Mouse (Mus musculus): Measurements from ENCODE around the gene Ceacam20. TPM values are rescaled to one million over a fixed set of nuclear protein-coding genes. Genes with fewer than 3 reads are reported as not detected.

Gene Ceacam20
- polyA plus RNA-seq, 1 experiment from 2014 or later: not detected

DNA sequence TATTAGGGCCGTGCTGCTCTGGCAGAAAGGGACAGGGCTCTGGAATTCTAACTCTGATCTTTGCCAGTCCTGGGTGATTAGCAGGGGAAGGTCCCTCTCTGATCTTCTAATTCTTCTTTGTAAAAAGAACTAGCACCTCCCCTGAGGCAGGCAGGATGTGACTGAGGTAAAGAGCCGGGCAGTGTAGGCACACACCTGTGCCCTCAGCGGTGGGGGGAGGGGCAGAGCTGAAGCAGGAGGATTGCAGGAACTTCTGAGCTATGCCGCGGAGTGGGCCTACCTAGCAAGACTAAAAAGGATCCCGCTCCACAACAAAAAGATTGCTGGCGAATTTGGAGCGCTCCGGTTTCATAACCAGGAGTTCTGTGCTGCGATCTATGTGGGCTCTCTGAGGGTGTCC, 15.2 kb upstream of the Ceacam20 start:
- no peak for DNase-seq
- no peak for TF ChIP-seq CTCF (IDR thresholded peaks at IDR 0.05; ENCODE audit: low read depth)
- Histone ChIP-seq H3K9ac (no peak overlapping the region), H3K4me1 (ENCODE audit: insufficient read depth) (no peaks in the 10 kb centered on the region), H3K4me3 (ENCODE audit: low read depth, low read length) (no peak overlapping the region), H3K9me3 (ENCODE audit: low read depth, low read length) (no peaks in the 10 kb centered on the region), H3K36me3 (ENCODE audit: insufficient read depth) (no peaks in the 10 kb centered on the region), H3K4me2 (no peak overlapping the region), H3K27ac (ENCODE audit: low read depth) (no peak overlapping the region), H3K27me3 (ENCODE audit: insufficient read depth, low read length) (no peaks in the 10 kb centered on the region)
- WGBS: 45% methylated on average over 10 of the region's 10 CpGs
- ATAC-seq (ENCODE audit: insufficient read depth): no peak

DNA sequence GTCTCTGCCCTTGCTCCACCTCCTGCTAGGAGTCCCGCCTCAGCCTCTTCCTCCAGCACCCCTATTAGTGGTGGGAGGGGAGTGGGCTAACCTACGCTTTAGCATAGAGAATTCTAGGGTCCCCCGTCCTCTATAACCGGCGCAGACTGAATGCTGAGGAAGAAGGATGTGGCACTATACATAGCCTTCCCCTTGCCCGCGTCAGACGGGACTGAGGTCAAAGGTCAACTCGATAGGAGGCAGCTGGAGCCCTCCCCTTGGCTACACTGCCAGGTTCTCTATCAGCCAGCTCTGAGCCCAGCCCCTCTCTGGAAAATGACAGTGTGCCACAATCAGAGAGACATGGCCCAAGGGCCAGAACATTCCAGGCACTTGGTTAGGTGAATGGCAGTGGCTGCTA, 14.6 kb upstream of the Ceacam20 start, which contains the start of gene Igsf23:
Gene Igsf23 (minus strand): TSS at position 168 of the 400 bp plus-strand sequence.
- 33% methylated on average over 9 of the region's 9 CpGs for WGBS
- Histone ChIP-seq H3K9me3 (ENCODE audit: low read depth, low read length) (no peaks in the 10 kb centered on the region), H3K4me2 (no peak within 1 kb of the TSS), H3K4me3 (ENCODE audit: low read depth, low read length) (no peak within 1 kb of the TSS), H3K9ac (no peak within 1 kb of the TSS), H3K27me3 (ENCODE audit: insufficient read depth, low read length) (no peaks in the 10 kb centered on the region), H3K36me3 (ENCODE audit: insufficient read depth) (no peaks in the 10 kb centered on the region), H3K4me1 (ENCODE audit: insufficient read depth) (no peaks in the 10 kb centered on the region), H3K27ac (ENCODE audit: low read depth) (no peak within 1 kb of the TSS)
- DNase-seq: no peak
- ATAC-seq (ENCODE audit: insufficient read depth): no peak
- no peak for TF ChIP-seq CTCF (IDR thresholded peaks at IDR 0.05; ENCODE audit: low read depth)

DNA sequence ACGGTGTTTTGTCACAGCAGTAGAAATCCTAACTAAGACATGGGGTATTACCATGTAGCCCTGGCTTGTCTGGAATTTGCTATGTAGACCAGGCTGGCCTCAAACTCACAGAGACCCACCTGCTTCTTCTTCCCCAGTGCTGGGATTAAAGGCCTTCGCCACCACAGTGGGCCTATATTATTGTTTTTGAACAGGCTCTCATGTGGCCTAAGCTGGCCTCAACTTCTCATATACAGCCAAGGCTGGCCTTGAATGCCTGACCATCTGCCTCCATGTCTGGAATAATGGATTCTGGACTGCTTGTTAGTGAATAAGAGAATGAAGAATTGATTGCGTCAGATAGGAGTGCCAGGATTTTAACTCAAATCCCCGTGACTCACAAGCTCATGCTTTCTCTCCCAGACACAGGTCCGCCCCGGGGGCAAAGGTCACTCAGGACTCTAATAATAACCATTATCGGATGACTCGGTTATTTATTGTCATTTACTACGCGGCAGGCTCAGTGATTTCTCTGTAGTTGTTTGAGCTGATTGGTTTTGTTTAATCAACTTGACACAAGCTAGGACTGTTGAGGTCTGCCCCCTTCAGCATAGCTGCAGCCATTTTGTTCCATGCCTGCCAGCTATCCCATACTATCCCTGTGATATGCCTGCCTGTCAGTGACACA, 12.8 kb upstream of the Ceacam20 start:
- H3K9ac ChIP-seq: no peak overlapping the region
- H3K36me3 ChIP-seq (ENCODE audit: insufficient read depth): no peaks in the 10 kb centered on the region
- no peak for DNase-seq
- peak; percentile 32; the same call in 1 of the 2 replicates for ATAC-seq (ENCODE audit: insufficient read depth)
- WGBS: 66% methylated on average over 10 of the region's 10 CpGs
- no peak overlapping the region for H3K4me2 ChIP-seq
- no peak overlapping the region for H3K27ac ChIP-seq (ENCODE audit: low read depth)
- H3K27me3 ChIP-seq (ENCODE audit: insufficient read depth, low read length): no peaks in the 10 kb centered on the region
- no peak for TF ChIP-seq CTCF (IDR thresholded peaks at IDR 0.05; ENCODE audit: low read depth)
- H3K4me3 ChIP-seq (ENCODE audit: low read depth, low read length): no peak overlapping the region
- no peaks in the 10 kb centered on the region for H3K9me3 ChIP-seq (ENCODE audit: low read depth, low read length)
- H3K4me1 ChIP-seq (ENCODE audit: insufficient read depth): no peaks in the 10 kb centered on the region

DNA sequence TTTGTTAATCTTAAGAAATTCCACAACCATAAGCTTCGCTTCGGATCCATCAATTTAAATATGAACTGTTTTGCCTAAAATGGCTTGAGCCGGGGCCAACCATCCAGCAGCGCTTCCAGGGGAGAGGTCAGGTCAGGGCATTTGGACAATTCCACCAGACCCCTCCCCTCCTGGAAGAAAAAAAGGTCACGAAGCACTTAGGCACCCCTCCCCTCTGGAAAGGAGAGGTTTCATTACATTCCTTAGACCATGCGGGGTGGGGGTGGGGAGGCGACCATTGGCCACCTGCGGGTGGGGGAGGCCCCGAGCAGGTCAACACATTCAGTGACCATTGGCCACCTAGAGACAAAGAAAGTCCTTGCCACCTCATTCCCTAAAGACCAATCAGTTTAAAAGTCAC, 12.2 kb upstream of the Ceacam20 start:
- Histone ChIP-seq H3K27ac (ENCODE audit: low read depth) (no peak overlapping the region), H3K4me1 (ENCODE audit: insufficient read depth) (no peaks in the 10 kb centered on the region), H3K4me3 (ENCODE audit: low read depth, low read length) (no peak overlapping the region), H3K4me2 (no peak overlapping the region), H3K9ac (no peak overlapping the region), H3K27me3 (ENCODE audit: insufficient read depth, low read length) (no peaks in the 10 kb centered on the region), H3K9me3 (ENCODE audit: low read depth, low read length) (no peaks in the 10 kb centered on the region), H3K36me3 (ENCODE audit: insufficient read depth) (no peaks in the 10 kb centered on the region)
- TF ChIP-seq CTCF (IDR thresholded peaks at IDR 0.05; ENCODE audit: low read depth): no peak
- peak; percentile 39; the same call in 1 of the 2 replicates for ATAC-seq (ENCODE audit: insufficient read depth)
- DNase-seq: peak; percentile 9
- WGBS: 27% methylated on average over 9 of the region's 9 CpGs

DNA sequence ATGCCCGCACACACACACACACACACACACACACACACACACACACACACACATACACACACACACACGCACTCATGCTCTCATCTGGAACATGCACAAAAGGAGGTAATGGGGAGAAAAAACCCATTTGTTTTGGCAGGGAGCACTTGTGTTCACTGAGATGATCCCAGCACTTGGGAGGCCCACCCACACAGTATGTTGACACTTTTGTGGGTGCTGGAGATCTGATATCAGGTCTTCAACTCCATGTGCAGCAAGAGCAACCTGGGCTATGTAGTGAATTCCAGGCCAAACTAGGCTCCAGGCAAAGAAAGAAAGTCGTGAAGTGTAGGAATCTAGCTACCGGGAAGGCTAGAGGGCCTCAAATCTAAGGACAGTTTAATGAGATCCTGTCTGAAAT, 9.4 kb upstream of the Ceacam20 start:
- no peak overlapping the region for H3K27ac ChIP-seq (ENCODE audit: low read depth)
- H3K36me3 ChIP-seq (ENCODE audit: insufficient read depth): no peaks in the 10 kb centered on the region
- H3K27me3 ChIP-seq (ENCODE audit: insufficient read depth, low read length): no peaks in the 10 kb centered on the region
- ATAC-seq (ENCODE audit: insufficient read depth) (no peak), DNase-seq (no peak)
- H3K9ac ChIP-seq: no peak overlapping the region
- no peaks in the 10 kb centered on the region for H3K9me3 ChIP-seq (ENCODE audit: low read depth, low read length)
- 46% methylated on average over 4 of the region's 4 CpGs for WGBS
- TF ChIP-seq CTCF (IDR thresholded peaks at IDR 0.05; ENCODE audit: low read depth): no peak
- H3K4me2 ChIP-seq: no peak overlapping the region
- H3K4me1 ChIP-seq (ENCODE audit: insufficient read depth): no peaks in the 10 kb centered on the region
- no peak overlapping the region for H3K4me3 ChIP-seq (ENCODE audit: low read depth, low read length)

DNA sequence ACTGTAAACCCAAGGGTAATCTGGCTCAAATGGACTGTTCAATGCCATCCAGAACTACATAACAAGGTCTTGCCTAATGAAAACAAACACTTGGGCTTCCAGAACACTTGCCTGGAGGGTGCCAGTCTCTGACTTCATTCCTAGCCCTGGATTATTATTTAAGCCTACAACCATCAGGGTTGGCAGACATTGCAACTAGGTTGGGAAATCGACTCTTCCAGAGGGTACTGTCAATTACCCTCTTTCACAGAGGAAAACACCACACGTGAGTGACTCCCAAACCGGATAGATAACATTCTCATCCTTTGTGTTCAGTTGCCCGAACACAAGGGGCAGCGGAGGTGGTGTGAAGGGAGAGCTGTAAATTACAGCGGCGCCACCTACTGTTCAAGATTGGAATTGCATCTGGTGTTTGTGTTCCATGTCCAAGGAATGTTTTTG, 8.9 kb upstream of the Ceacam20 start:
- WGBS: 2% methylated on average over 7 of the region's 7 CpGs
- H3K36me3 ChIP-seq (ENCODE audit: insufficient read depth): no peaks in the 10 kb centered on the region
- DNase-seq (peak; percentile 96), ATAC-seq (ENCODE audit: insufficient read depth) (peak; percentile 56; the same call in 1 of the 2 replicates)
- H3K27me3 ChIP-seq (ENCODE audit: insufficient read depth, low read length): no peaks in the 10 kb centered on the region
- H3K27ac ChIP-seq (ENCODE audit: low read depth): no peak overlapping the region
- H3K9ac ChIP-seq: no peak overlapping the region
- H3K9me3 ChIP-seq (ENCODE audit: low read depth, low read length): no peaks in the 10 kb centered on the region
- H3K4me3 ChIP-seq (ENCODE audit: low read depth, low read length): no peak overlapping the region
- H3K4me2 ChIP-seq: no peak overlapping the region
- no peaks in the 10 kb centered on the region for H3K4me1 ChIP-seq (ENCODE audit: insufficient read depth)
- TF ChIP-seq CTCF (IDR thresholded peaks at IDR 0.05; ENCODE audit: low read depth): peak; percentile 93

DNA sequence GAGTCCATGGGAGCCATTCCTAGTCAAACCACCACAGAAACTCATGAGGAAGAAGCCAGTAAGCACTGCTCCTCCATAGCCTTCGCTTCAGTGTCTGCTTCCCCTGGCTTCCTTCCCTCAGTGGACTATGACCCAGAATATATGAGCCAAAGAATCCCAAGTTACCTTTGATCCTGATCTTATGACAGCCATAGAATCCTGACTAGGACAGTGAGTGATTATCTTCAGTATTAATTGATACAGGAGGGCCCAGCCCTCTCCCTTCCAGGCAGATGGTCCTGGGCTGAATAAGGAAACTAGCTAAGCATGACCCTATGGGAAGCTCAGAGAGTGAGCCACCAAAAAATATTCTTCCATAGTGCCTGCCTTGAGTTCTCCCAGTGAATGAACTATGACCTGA, 2.8 kb upstream of the Ceacam20 start:
- Histone ChIP-seq H3K36me3 (ENCODE audit: insufficient read depth) (no peaks in the 10 kb centered on the region), H3K4me3 (ENCODE audit: low read depth, low read length) (no peak overlapping the region), H3K4me2 (no peak overlapping the region), H3K9ac (no peak overlapping the region), H3K9me3 (ENCODE audit: low read depth, low read length) (no peaks in the 10 kb centered on the region), H3K4me1 (ENCODE audit: insufficient read depth) (no peaks in the 10 kb centered on the region), H3K27ac (ENCODE audit: low read depth) (no peak overlapping the region), H3K27me3 (ENCODE audit: insufficient read depth, low read length) (no peaks in the 10 kb centered on the region)
- WGBS: 57% methylated on average over 1 of the region's 1 CpGs
- TF ChIP-seq CTCF (IDR thresholded peaks at IDR 0.05; ENCODE audit: low read depth): no peak
- no peak for DNase-seq
- ATAC-seq (ENCODE audit: insufficient read depth): no peak

Data from lung, embryonic 14.5 days (tissue).